Mouse (Mus musculus): ENCODE measurements around the gene Gpsm1. TPM values are rescaled to one million over a fixed set of nuclear protein-coding genes. Genes with fewer than 3 reads are reported as not detected.

Gpsm1 gene
- total and polyA plus RNA-seq, 2 experiments from 2014 or later = 155 to 330 TPM

- Histone ChIP-seq H3K36me3 (ENCODE audit: insufficient read depth, low read length) (peaks cover 20% of the 10 kb centered on the region), H3K27ac (peak overlapping the region; percentile 84), H3K4me2 (ENCODE audit: low read depth, low read length) (peak overlapping the region; percentile 42), H3K27me3 (ENCODE audit: insufficient read depth, low read length) (no peaks in the 10 kb centered on the region), H3K9me3 (ENCODE audit: low read length) (no peaks in the 10 kb centered on the region), H3K4me3 (ENCODE audit: low read length) (peak overlapping the region; percentile 8; the same call in 1 of the 2 replicates), H3K4me1 (ENCODE audit: insufficient read depth, low read length) (no peaks in the 10 kb centered on the region), H3K9ac (replicated peaks; ENCODE audit: low read length) (peak overlapping the region; percentile 38)
- ATAC-seq (peak; percentile 28; the same call in 1 of the 2 replicates), DNase-seq (ENCODE audit: low spot score) (peak; percentile 50)
- no peak for TF ChIP-seq CTCF (IDR thresholded peaks at IDR 0.05; ENCODE audit: low read depth)
- WGBS = 61% methylated on average over 6 of the region's 6 CpGs
Measured at GRCm38 (mm10) chr2:26330702-26331101, 15.4 kb downstream of the Gpsm1 start.

- no peak overlapping the region for H3K9ac ChIP-seq (replicated peaks; ENCODE audit: low read length)
- no peaks in the 10 kb centered on the region for H3K27me3 ChIP-seq (ENCODE audit: insufficient read depth, low read length)
- peak overlapping the region; percentile 48; the same call in 1 of the 2 replicates for H3K27ac ChIP-seq
- no peaks in the 10 kb centered on the region for H3K4me1 ChIP-seq (ENCODE audit: insufficient read depth, low read length)
- H3K36me3 ChIP-seq (ENCODE audit: insufficient read depth, low read length) = peaks cover 27% of the 10 kb centered on the region; the same call in 1 of the 2 replicates
- ATAC-seq (peak; percentile 67), DNase-seq (ENCODE audit: low spot score) (peak; percentile 48)
- WGBS = 51% methylated on average over 8 of the region's 13 CpGs
- no peak overlapping the region for H3K4me2 ChIP-seq (ENCODE audit: low read depth, low read length)
- peak; percentile 14; the same call in 1 of the 2 replicates for TF ChIP-seq CTCF (IDR thresholded peaks at IDR 0.05; ENCODE audit: low read depth)
- no peak overlapping the region for H3K4me3 ChIP-seq (ENCODE audit: low read length)
- no peaks in the 10 kb centered on the region for H3K9me3 ChIP-seq (ENCODE audit: low read length)
Measured at GRCm38 (mm10) chr2:26338302-26339203, 23.2 kb downstream of the Gpsm1 start.

DNA sequence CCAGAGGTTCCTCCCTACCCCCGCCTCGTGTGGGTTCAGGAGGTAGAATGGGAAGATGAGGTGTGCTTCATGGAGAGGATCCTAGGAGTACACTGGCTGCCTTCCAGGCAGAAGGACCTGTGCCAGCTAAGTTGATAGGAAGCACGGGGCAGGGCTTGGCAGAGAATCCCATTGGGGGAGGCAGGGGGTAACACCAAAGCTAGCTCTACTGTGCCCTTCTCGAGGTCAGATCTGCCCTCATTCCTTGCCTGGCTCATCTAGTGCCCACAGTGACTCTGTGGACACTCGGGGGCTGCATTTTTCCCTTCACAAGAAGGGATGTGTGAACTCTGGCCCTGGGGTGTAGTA lies 23.9 kb downstream of the Gpsm1 start:
- ATAC-seq (0 out of 2 replicates have a peak, but pooled peaks have one; percentile 7), DNase-seq (ENCODE audit: low spot score) (peak; percentile 30)
- TF ChIP-seq CTCF (IDR thresholded peaks at IDR 0.05; ENCODE audit: low read depth) = no peak
- 67% methylated on average over 5 of the region's 5 CpGs for WGBS
- Histone ChIP-seq H3K36me3 (ENCODE audit: insufficient read depth, low read length) (peaks cover 33% of the 10 kb centered on the region; the same call in 1 of the 2 replicates), H3K27ac (peak overlapping the region; percentile 48; the same call in 1 of the 2 replicates), H3K4me2 (ENCODE audit: low read depth, low read length) (no peak overlapping the region), H3K9ac (replicated peaks; ENCODE audit: low read length) (no peak overlapping the region), H3K4me3 (ENCODE audit: low read length) (no peak overlapping the region), H3K9me3 (ENCODE audit: low read length) (no peaks in the 10 kb centered on the region), H3K27me3 (ENCODE audit: insufficient read depth, low read length) (no peaks in the 10 kb centered on the region), H3K4me1 (ENCODE audit: insufficient read depth, low read length) (no peaks in the 10 kb centered on the region)

DNA sequence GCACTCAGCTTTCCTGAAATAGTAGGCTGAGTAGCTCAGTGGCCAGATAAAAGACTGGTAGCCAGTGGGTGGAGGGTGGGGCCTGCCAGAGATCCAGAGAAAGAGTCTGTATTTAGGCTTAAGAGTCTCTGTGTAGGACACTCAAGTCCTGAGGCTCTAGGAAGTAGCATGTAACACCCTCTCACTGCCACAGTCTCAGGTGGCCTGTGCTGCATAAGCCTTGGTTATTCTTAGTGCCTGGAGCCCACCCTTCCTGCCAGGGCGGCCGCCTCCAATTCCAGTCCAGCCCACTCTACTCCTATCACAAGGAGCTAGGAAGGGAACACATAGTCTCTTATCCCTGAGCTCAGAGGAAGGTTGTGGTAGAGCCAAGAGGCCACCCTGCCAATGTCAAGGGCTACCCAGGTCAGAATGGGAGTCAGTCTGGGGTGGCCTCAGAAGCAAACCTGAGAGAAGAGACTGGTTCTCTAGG lies 26.2 kb downstream of the Gpsm1 start:
- DNase-seq (ENCODE audit: low spot score) = no peak
- no peak for TF ChIP-seq CTCF (IDR thresholded peaks at IDR 0.05; ENCODE audit: low read depth)
- no peak for ATAC-seq
- Histone ChIP-seq H3K4me2 (ENCODE audit: low read depth, low read length) (no peak overlapping the region), H3K4me1 (ENCODE audit: insufficient read depth, low read length) (no peaks in the 10 kb centered on the region), H3K36me3 (ENCODE audit: insufficient read depth, low read length) (peaks cover 56% of the 10 kb centered on the region), H3K9me3 (ENCODE audit: low read length) (no peaks in the 10 kb centered on the region), H3K4me3 (ENCODE audit: low read length) (no peak overlapping the region), H3K9ac (replicated peaks; ENCODE audit: low read length) (no peak overlapping the region), H3K27me3 (ENCODE audit: insufficient read depth, low read length) (no peaks in the 10 kb centered on the region), H3K27ac (peak overlapping the region; percentile 32; the same call in 1 of the 2 replicates)
- 92% methylated on average over 2 of the region's 2 CpGs for WGBS

- H3K36me3 ChIP-seq (ENCODE audit: insufficient read depth, low read length) = peaks cover 61% of the 10 kb centered on the region
- no peak; the same call in 1 of the 2 replicates for ATAC-seq
- H3K27ac ChIP-seq = peak overlapping the region; percentile 62
- no peaks in the 10 kb centered on the region for H3K4me1 ChIP-seq (ENCODE audit: insufficient read depth, low read length)
- DNase-seq (ENCODE audit: low spot score) = peak; percentile 29
- H3K4me3 ChIP-seq (ENCODE audit: low read length) = no peak overlapping the region
- H3K27me3 ChIP-seq (ENCODE audit: insufficient read depth, low read length) = no peaks in the 10 kb centered on the region
- H3K9ac ChIP-seq (replicated peaks; ENCODE audit: low read length) = no peak overlapping the region
- TF ChIP-seq CTCF (IDR thresholded peaks at IDR 0.05; ENCODE audit: low read depth) = no peak
- H3K9me3 ChIP-seq (ENCODE audit: low read length) = no peaks in the 10 kb centered on the region
- no peak overlapping the region for H3K4me2 ChIP-seq (ENCODE audit: low read depth, low read length)
- WGBS = 53% methylated on average over 10 of the region's 10 CpGs
Measured at GRCm38 (mm10) chr2:26342044-26342443, 26.7 kb downstream of the Gpsm1 start.

- Histone ChIP-seq H3K4me3 (ENCODE audit: low read length) (no peak overlapping the region), H3K27ac (peak overlapping the region; percentile 62), H3K4me1 (ENCODE audit: insufficient read depth, low read length) (no peaks in the 10 kb centered on the region), H3K9ac (replicated peaks; ENCODE audit: low read length) (no peak overlapping the region), H3K9me3 (ENCODE audit: low read length) (no peaks in the 10 kb centered on the region), H3K36me3 (ENCODE audit: insufficient read depth, low read length) (peaks cover 67% of the 10 kb centered on the region), H3K4me2 (ENCODE audit: low read depth, low read length) (no peak overlapping the region), H3K27me3 (ENCODE audit: insufficient read depth, low read length) (no peaks in the 10 kb centered on the region)
- ATAC-seq (no peak), DNase-seq (ENCODE audit: low spot score) (no peak)
- no peak for TF ChIP-seq CTCF (IDR thresholded peaks at IDR 0.05; ENCODE audit: low read depth)
- 65% methylated on average over 11 of the region's 11 CpGs for WGBS
Measured at GRCm38 (mm10) chr2:26342609-26343490, 27.5 kb downstream of the Gpsm1 start.
